Mouse (Mus musculus) layer of hippocampus, adult 18-20 months (tissue): ENCODE measurements around the gene Traf7. TPM values are rescaled to one million over a fixed set of nuclear protein-coding genes. Genes with fewer than 3 reads are reported as not detected.

Experiments used
- total RNA-seq, 2 experiments: library from RNA; stranded (reverse); gene quantifications; 2 replicates each; pipeline ENCODE4 v1.2.3; 2021

Gene Traf7
- total RNA-seq, 2 experiments from 2014 or later, result 79.3 to 84.6 TPM

Other genes with a start within 250 kb of the Traf7 start
- gene Abca17, start 176.9 kb downstream of the Traf7 start, total RNA-seq, result under 1 TPM; 0.51 to 0.92 TPM
- gene Abca3, start 176.0 kb downstream of the Traf7 start, total RNA-seq, result 10 to 100 TPM; 59.2 to 61.4 TPM
- gene Rnps1, start 113.4 kb downstream of the Traf7 start, total RNA-seq, result 100 to 1,000 TPM; 123 to 124 TPM
- 10 to 100 TPM; 27.3 to 34.2 TPM for gene Eci1, start 101.3 kb downstream of the Traf7 start, total RNA-seq
- 10 to 100 TPM in 1 of 2 experiments, 1 to 10 TPM in 1; 9.6 to 11.4 TPM for gene Dnase1l2, start 84.8 kb downstream of the Traf7 start, total RNA-seq
- 10 to 100 TPM; 32.3 to 37.9 TPM for gene E4f1, start 57.6 kb downstream of the Traf7 start, total RNA-seq
- 10 to 100 TPM; 61.6 to 64.6 TPM for gene Pgp, start 57.5 kb downstream of the Traf7 start, total RNA-seq
- gene Bricd5, start 54.1 kb downstream of the Traf7 start, total RNA-seq, result 1 to 10 TPM; 2.0 to 2.8 TPM
- 10 to 100 TPM; 42.5 to 42.9 TPM for gene Mlst8, start 48.9 kb downstream of the Traf7 start, total RNA-seq
- gene Caskin1, start 39.3 kb downstream of the Traf7 start, total RNA-seq, result 100 to 1,000 TPM; 153 to 157 TPM
- 10 to 100 TPM; 69.7 to 75.6 TPM for gene Rab26, start 6.3 kb upstream of the Traf7 start, total RNA-seq
- gene Pkd1, start 21.9 kb upstream of the Traf7 start, total RNA-seq, result 10 to 100 TPM; 78.8 to 80.0 TPM
- 100 to 1,000 TPM; 182 to 189 TPM for gene Tsc2, start 104.7 kb upstream of the Traf7 start, total RNA-seq
- 1 to 10 TPM; 4.9 to 6.1 TPM for gene Nthl1, start 104.7 kb upstream of the Traf7 start, total RNA-seq
- gene Slc9a3r2, start 122.4 kb upstream of the Traf7 start, total RNA-seq, result 10 to 100 TPM; 39.7 to 41.0 TPM
- 1 to 10 TPM; 1.3 to 2.0 TPM for gene Npw, start 130.5 kb upstream of the Traf7 start, total RNA-seq
- 10 to 100 TPM; 39.6 to 42.8 TPM for gene Zfp598, start 141.7 kb upstream of the Traf7 start, total RNA-seq
- gene Syngr3, start 162.0 kb upstream of the Traf7 start, total RNA-seq, result 100 to 1,000 TPM; 159 to 169 TPM
- gene Gfer, start 168.2 kb upstream of the Traf7 start, total RNA-seq, result 10 to 100 TPM; 18.8 to 23.1 TPM
- gene Noxo1, start 168.3 kb upstream of the Traf7 start, total RNA-seq, result 1 to 10 TPM; 3.2 to 3.7 TPM
- 10 to 100 TPM; 31.7 to 32.5 TPM for gene Tbl3, start 179.7 kb upstream of the Traf7 start, total RNA-seq
- under 1 TPM in 1 of 2 experiments, not detected in 1; 0.27 TPM for gene Rnf151, start 190.1 kb upstream of the Traf7 start, total RNA-seq
- 100 to 1,000 TPM; 318 to 320 TPM for gene Rps2, start 190.2 kb upstream of the Traf7 start, total RNA-seq
- gene Ndufb10, start 196.5 kb upstream of the Traf7 start, total RNA-seq, result 100 to 1,000 TPM; 226 to 238 TPM
- under 1 TPM; 0.27 to 0.43 TPM for gene Rpl3l, start 199.9 kb upstream of the Traf7 start, total RNA-seq
- gene Msrb1, start 208.7 kb upstream of the Traf7 start, total RNA-seq, result 10 to 100 TPM; 41.3 to 45.5 TPM
- gene Hs3st6, start 225.1 kb upstream of the Traf7 start, total RNA-seq, result under 1 TPM; 0.35 to 0.38 TPM